Mouse (Mus musculus) urinary bladder, postnatal 25 days (tissue): ENCODE data around the gene Atp2a3.

Experiments
- DNase-seq: peaks from one replicate; pipeline ENCODE4 v3.0.0; 2022; ENCODE audit warnings: low spot score

Gene Atp2a3

GRCm38 (mm10) chr11:73006377-73006776, 45.4 kb downstream of the Atp2a3 start:
- DNase-seq = no peak

GRCm38 (mm10) chr11:73007113-73007512, 46.1 kb downstream of the Atp2a3 start:
- no peak for DNase-seq

- DNase-seq = peak; percentile 61
Observed at GRCm38 (mm10) chr11:73007698-73008481, 46.9 kb downstream of the Atp2a3 start.

- DNase-seq = no peak
Observed at GRCm38 (mm10) chr11:73008826-73009225, 47.9 kb downstream of the Atp2a3 start.

- no peak for DNase-seq
Observed at GRCm38 (mm10) chr11:73009531-73010274, 48.7 kb downstream of the Atp2a3 start.

GRCm38 (mm10) chr11:73013981-73014380, 53.0 kb downstream of the Atp2a3 start:
- DNase-seq = no peak

GRCm38 (mm10) chr11:73014831-73015344, 53.9 kb downstream of the Atp2a3 start:
- DNase-seq = no peak

GRCm38 (mm10) chr11:73015391-73016102, 54.6 kb downstream of the Atp2a3 start:
- peak; percentile 31 for DNase-seq

GRCm38 (mm10) chr11:73016103-73016420, 55.1 kb downstream of the Atp2a3 start:
- DNase-seq = no peak

GRCm38 (mm10) chr11:73018471-73019146, 57.6 kb downstream of the Atp2a3 start, which contains the start of gene Camkk1:
Gene Camkk1 (plus strand): TSS chr11:73019008.
- DNase-seq = peak; percentile 88

- DNase-seq = no peak
Observed at GRCm38 (mm10) chr11:73019147-73019795, 58.3 kb downstream of the Atp2a3 start.

GRCm38 (mm10) chr11:73020953-73021800, 60.2 kb downstream of the Atp2a3 start:
- no peak for DNase-seq

GRCm38 (mm10) chr11:73023099-73023498, 62.1 kb downstream of the Atp2a3 start:
- peak; percentile 52 for DNase-seq

- DNase-seq = no peak
Observed at GRCm38 (mm10) chr11:73023827-73024226, 62.9 kb downstream of the Atp2a3 start.

- no peak for DNase-seq
Observed at GRCm38 (mm10) chr11:73024236-73024904, 63.4 kb downstream of the Atp2a3 start.

GRCm38 (mm10) chr11:73026961-73027360, 66.0 kb downstream of the Atp2a3 start:
- DNase-seq = no peak

GRCm38 (mm10) chr11:73030821-73031498, 70.0 kb downstream of the Atp2a3 start:
- DNase-seq = peak; percentile 71

- DNase-seq = no peak
Observed at GRCm38 (mm10) chr11:73031536-73031935, 70.6 kb downstream of the Atp2a3 start.

GRCm38 (mm10) chr11:73036077-73036476, 75.1 kb downstream of the Atp2a3 start:
- no peak for DNase-seq
